Mouse (Mus musculus) heart, adult 2 months (tissue): ENCODE data around the gene Itgb2l. TPM values are rescaled to one million over a fixed set of nuclear protein-coding genes. Genes with fewer than 3 reads are reported as not detected.

Source experiments
- DNase-seq, 2 experiments: peaks; one replicate each; pipeline ENCODE4 v3.0.0; 2021
- H3K27ac ChIP-seq: fragments of 200-600 bp; 2 replicates; pipeline ENCODE4 v1.8.1; 2022
- H3K27me3 ChIP-seq: fragments of 200-500 bp; 2 replicates; pipeline ENCODE4 v1.6.1; 2012; ENCODE audit warnings: mild to moderate bottlenecking, low read length, inconsistent platforms, mixed read lengths; ENCODE audit not compliant: control insufficient read depth, insufficient read depth
- H3K36me3 ChIP-seq: fragments of 200-500 bp; 2 replicates; pipeline ENCODE4 v1.6.1; 2012; ENCODE audit warnings: low read length, inconsistent platforms; ENCODE audit not compliant: control insufficient read depth, insufficient read depth
- H3K4me1 ChIP-seq: fragments of 200-500 bp; 2 replicates; pipeline ENCODE4 v1.6.1; 2011; ENCODE audit warnings: low read length; ENCODE audit not compliant: control insufficient read depth, insufficient read depth
- H3K4me3 ChIP-seq: fragments of 200-600 bp; 2 replicates; pipeline ENCODE4 v1.8.1; 2022
- H3K79me2 ChIP-seq: fragments of 200-500 bp; replicated peaks from 2 replicates; pipeline ENCODE4 v1.6.1; 2012; ENCODE audit warnings: mild to moderate bottlenecking, inconsistent platforms, low read length, moderate library complexity, mixed read lengths; ENCODE audit not compliant: control insufficient read depth, insufficient read depth
- H3K9ac ChIP-seq: fragments of 200-500 bp; 2 replicates; pipeline ENCODE4 v1.6.1; 2012; ENCODE audit warnings: low read depth, mild to moderate bottlenecking, control low read depth, inconsistent platforms, low read length, mixed read lengths
- CTCF ChIP-seq: fragments of 200-600 bp; IDR thresholded peaks from 2 replicates; pipeline ENCODE4 v1.8.1; 2022; ENCODE audit warnings: antibody characterized with exemption, mild to moderate bottlenecking, moderate library complexity
- EP300 ChIP-seq: fragments of 200-500 bp; IDR thresholded peaks from 2 replicates; pipeline ENCODE4 v1.6.1; 2011; ENCODE audit warnings: low read depth, low read length, control low read depth; ENCODE audit not compliant: insufficient read depth
- POLR2A ChIP-seq: fragments of 200-500 bp; IDR thresholded peaks from 2 replicates; pipeline ENCODE4 v1.6.1; 2011; ENCODE audit warnings: mild to moderate bottlenecking, low read depth, low read length, control low read depth; ENCODE audit not compliant: insufficient read depth
- WGBS: fragments of 180-500 bp; shearing (Covaris S2); methylation state at CpG from one replicate; pipeline ENCODE4 v1.1.7; 2018; 5-methylcytosine and 5-hydroxymethylcytosine counted together
- intact Hi-C: fragments of 180-260 bp; cut with DNase I; formaldehyde crosslinking; loops from one replicate; pipeline ENCODE4 v1.15.1; 2025
- polyA plus RNA-seq: library from polyadenylated mRNA; depleted of rRNA; stranded (reverse); fragments of >200 nt; gene quantifications from 2 replicates; pipeline ENCODE4 v1.2.3, GENCODE M21; 2012
- total RNA-seq, 2 experiments: library from RNA; stranded (reverse); gene quantifications; 2 replicates each; pipeline ENCODE4 v1.2.3; 2021

Itgb2l gene
- total and polyA plus RNA-seq, 3 experiments, result not detected

DNA sequence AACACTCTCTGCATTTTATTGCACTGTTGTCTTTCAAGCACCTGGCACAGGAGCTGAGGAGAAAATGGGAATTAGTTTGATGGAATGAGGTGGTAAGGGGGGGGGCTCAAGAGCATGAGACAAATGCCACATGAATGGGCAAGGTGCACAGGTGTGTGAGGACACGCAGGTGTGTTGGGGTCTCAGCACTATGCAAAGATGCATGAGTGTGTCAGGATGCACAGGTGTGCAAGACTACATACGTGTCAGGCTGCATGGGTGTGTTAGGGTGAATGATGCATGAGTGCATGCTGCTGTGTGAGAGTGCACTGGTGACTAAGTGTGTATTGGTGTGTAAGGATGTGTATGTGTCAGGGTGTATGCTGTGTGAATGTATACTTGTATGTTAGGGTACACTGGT lies 18.4 kb downstream of the Itgb2l start:
- H3K36me3 ChIP-seq, result no peaks in the 10 kb centered on the region
- peak in 1 of 2 experiments; percentile 4 for DNase-seq
- intact Hi-C loops, result no loop called here

DNA sequence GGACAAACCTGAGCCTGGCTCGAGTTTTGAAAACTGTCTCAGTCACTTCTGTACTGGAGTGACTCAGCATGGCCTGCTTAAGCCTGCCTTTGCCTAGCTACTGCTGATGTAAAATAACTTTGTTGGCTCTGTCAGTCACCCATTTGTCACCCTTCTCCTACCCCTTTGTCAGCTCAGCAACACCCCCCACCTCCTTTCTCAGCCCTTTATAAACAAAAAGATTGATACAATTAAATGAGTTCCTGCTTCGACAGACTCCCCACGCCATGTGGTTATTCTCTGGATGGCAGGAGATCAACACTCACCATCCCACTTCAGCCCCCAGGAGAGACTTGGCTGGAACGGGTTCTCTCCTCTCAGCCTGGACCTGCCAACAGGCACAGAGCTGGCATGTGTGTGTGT lies 35.4 kb downstream of the Itgb2l start:
- Histone ChIP-seq H3K4me3 (no peak overlapping the region), H3K9ac (no peak overlapping the region), H3K27me3 (no peaks in the 10 kb centered on the region), H3K27ac (no peak overlapping the region), H3K4me1 (no peaks in the 10 kb centered on the region; the same call in 1 of the 2 replicates), H3K79me2 (no peaks in the 10 kb centered on the region), H3K36me3 (no peaks in the 10 kb centered on the region)
- DNase-seq, result no peak
- TF ChIP-seq EP300 (no peak), CTCF (no peak), POLR2A (no peak)
- intact Hi-C loops, result loop anchor here (10.0 kb wide), 1 partner anchor 207 kb away; no protein-coding TSS in a partner anchor
- 6% methylated on average over 4 of the region's 4 CpGs for WGBS

More for the DNA sequence above, 18.4 kb downstream of the Itgb2l start:
- no peaks in the 10 kb centered on the region for H3K27me3 ChIP-seq
- no peaks in the 10 kb centered on the region for H3K79me2 ChIP-seq
- TF ChIP-seq EP300, result no peak
- no peak for TF ChIP-seq POLR2A
- no peak for TF ChIP-seq CTCF
- H3K4me3 ChIP-seq, result no peak overlapping the region
- WGBS, result 81% methylated on average over 2 of the region's 2 CpGs
- H3K9ac ChIP-seq, result no peak overlapping the region
- no peak overlapping the region for H3K27ac ChIP-seq
- no peaks in the 10 kb centered on the region for H3K4me1 ChIP-seq

DNA sequence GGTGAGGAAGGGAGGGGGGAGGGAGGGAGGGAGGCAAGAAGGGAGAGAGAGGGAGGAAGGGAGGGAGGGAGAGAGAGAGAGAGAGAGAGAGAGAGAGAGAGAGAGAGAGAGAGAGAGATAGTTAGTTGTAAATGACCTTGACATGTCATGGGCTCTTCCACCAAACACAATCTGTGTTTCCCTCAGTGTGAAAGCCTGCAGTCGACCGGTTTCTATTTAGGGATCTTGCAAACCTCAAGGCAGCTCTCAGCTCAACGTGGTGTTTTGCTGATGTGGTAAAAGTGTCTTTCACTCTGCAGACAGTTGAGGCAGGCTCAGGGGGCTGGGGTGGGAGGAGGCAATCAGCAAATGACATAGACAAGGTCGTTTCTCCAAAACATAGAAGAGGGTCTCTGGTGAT lies 37.1 kb downstream of the Itgb2l start:
- H3K36me3 ChIP-seq, result no peaks in the 10 kb centered on the region
- intact Hi-C loops, result loop anchor here (10.0 kb wide), 1 partner anchor 208 kb away; no protein-coding TSS in a partner anchor
- H3K27ac ChIP-seq, result no peak overlapping the region
- TF ChIP-seq CTCF (no peak), POLR2A (no peak), EP300 (no peak)
- DNase-seq, result no peak
- 32% methylated on average over 4 of the region's 4 CpGs for WGBS
- no peaks in the 10 kb centered on the region for H3K27me3 ChIP-seq
- H3K9ac ChIP-seq, result no peak overlapping the region
- no peaks in the 10 kb centered on the region for H3K79me2 ChIP-seq
- H3K4me3 ChIP-seq, result no peak overlapping the region
- H3K4me1 ChIP-seq, result peaks cover 2% of the 10 kb centered on the region; the same call in 1 of the 2 replicates

DNA sequence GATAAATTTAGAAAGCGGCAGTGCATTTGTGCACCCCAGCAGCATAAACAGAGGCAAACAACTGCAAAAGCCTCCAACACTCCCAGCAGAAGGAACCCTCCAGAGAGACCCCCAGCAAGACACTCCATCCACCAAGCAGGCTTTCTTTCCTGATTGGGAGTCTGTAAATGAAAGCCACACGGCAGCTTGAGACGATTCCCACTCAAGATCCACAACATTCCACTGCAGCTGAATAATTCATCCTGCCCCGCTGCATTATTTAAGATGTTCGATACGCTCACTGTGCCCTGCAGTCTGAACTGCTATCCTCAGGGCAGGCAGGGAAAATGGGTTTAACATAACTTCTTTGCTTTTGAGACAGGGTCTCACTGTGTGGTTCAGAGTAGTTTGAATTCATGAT lies 41.1 kb downstream of the Itgb2l start:
- Histone ChIP-seq H3K36me3 (no peaks in the 10 kb centered on the region), H3K27me3 (no peaks in the 10 kb centered on the region), H3K27ac (peak overlapping the region; percentile 33; the same call in 1 of the 2 replicates), H3K79me2 (no peaks in the 10 kb centered on the region), H3K4me1 (peaks cover 2% of the 10 kb centered on the region; the same call in 1 of the 2 replicates), H3K9ac (no peak overlapping the region), H3K4me3 (no peak overlapping the region)
- DNase-seq, result no peak
- intact Hi-C loops, result loop anchor here (10.0 kb wide), 1 partner anchor 213 kb away; no protein-coding TSS in a partner anchor
- no peak for TF ChIP-seq EP300
- no peak for TF ChIP-seq CTCF
- 59% methylated on average over 6 of the region's 6 CpGs for WGBS

DNA sequence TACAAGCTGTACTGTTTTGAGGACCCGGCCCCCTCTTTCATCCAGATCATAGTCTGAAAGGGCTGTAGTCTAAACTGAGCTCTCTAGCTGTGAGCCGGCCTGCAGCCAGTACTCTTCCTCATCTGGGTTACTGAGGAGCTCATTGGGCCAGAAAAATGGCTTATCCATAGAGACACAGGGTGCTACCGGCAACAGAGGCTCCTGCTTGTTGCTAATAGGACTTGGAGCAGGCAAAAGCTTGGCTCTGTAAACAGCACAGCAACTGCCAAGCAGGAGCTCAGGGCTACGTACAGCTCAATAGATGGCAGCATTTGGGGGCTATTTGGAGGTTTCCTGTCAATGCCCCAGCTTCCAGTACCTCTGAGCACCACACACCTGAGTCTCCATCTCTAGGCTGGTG lies 43.4 kb downstream of the Itgb2l start:
- intact Hi-C loops, result loop anchor here (10.0 kb wide), 1 partner anchor 215 kb away; no protein-coding TSS in a partner anchor

DNA sequence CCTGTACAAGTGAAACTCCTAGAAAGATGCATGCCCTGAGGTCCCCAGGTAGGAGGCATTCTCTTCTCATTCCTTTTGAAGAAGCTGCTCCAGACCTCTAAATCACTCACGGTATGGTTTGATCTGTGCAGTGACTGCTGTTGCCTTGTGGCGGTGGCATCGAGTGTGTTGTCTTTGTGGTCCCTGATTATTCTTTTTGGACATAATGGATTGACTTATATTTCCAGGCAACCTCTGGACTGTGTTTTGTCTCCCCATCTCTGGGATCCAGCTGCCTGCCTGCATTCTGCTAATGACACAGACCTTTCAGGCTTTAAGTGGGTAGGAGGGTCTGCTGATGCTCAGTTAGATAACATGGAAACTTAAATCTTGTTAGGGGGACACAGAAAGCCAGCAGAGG lies 44.6 kb downstream of the Itgb2l start:
- TF ChIP-seq EP300 (no peak), POLR2A (no peak), CTCF (no peak)
- no peak for DNase-seq
- Histone ChIP-seq H3K79me2 (no peaks in the 10 kb centered on the region), H3K4me3 (no peak overlapping the region), H3K27ac (no peak overlapping the region), H3K9ac (no peak overlapping the region), H3K36me3 (no peaks in the 10 kb centered on the region), H3K27me3 (no peaks in the 10 kb centered on the region), H3K4me1 (peaks cover 2% of the 10 kb centered on the region; the same call in 1 of the 2 replicates)
- 84% methylated on average over 3 of the region's 3 CpGs for WGBS
- intact Hi-C loops, result no loop called here

More for the DNA sequence above, 43.4 kb downstream of the Itgb2l start:
- DNase-seq, result no peak
- H3K27me3 ChIP-seq, result no peaks in the 10 kb centered on the region
- H3K79me2 ChIP-seq, result no peaks in the 10 kb centered on the region
- H3K9ac ChIP-seq, result no peak overlapping the region
- H3K27ac ChIP-seq, result no peak overlapping the region
- no peaks in the 10 kb centered on the region for H3K36me3 ChIP-seq
- TF ChIP-seq EP300 (no peak), CTCF (no peak), POLR2A (no peak)
- H3K4me1 ChIP-seq, result peaks cover 2% of the 10 kb centered on the region; the same call in 1 of the 2 replicates
- 61% methylated on average over 4 of the region's 4 CpGs for WGBS
- H3K4me3 ChIP-seq, result no peak overlapping the region
